Mouse (Mus musculus) intestine, postnatal 0 days (tissue): ENCODE results near the gene Hoxb1. TPM values are rescaled to one million over a fixed set of nuclear protein-coding genes. Genes with fewer than 3 reads are reported as not detected.
A peak's percentile ranks its signal among the peaks of the same experiment; 100 is the strongest.

Experiments
- ATAC-seq: fragments of 200-750 bp; cut with Nextera tagmentation; 2 replicates; pipeline ENCODE4 v1.8.0; 2017; ENCODE audit warnings: mild to moderate bottlenecking, moderate TSS enrichment, moderate library complexity
- H3K27ac ChIP-seq: fragments of 300-500 bp; sonication (generic); 2 replicates; pipeline ENCODE4 v1.5.1; 2014; ENCODE audit warnings: mild to moderate bottlenecking, low read depth, low read length, moderate library complexity
- H3K27me3 ChIP-seq: fragments of 300-500 bp; sonication (generic); replicated peaks from 2 replicates; pipeline ENCODE4 v1.6.1; 2014; ENCODE audit warnings: low read length, mixed read lengths; ENCODE audit not compliant: control insufficient read depth, insufficient read depth
- H3K36me3 ChIP-seq: fragments of 300-500 bp; sonication (generic); 2 replicates; pipeline ENCODE4 v1.6.1; 2014; ENCODE audit warnings: mild to moderate bottlenecking, moderate library complexity; ENCODE audit not compliant: control insufficient read depth, insufficient read depth
- H3K4me1 ChIP-seq: fragments of 300-500 bp; sonication (generic); replicated peaks from 2 replicates; pipeline ENCODE4 v1.6.1; 2014; ENCODE audit warnings: antibody characterized with exemption, low read length, mixed read lengths; ENCODE audit not compliant: control insufficient read depth, insufficient read depth
- H3K4me2 ChIP-seq: fragments of 300-500 bp; sonication (generic); replicated peaks from 2 replicates; pipeline ENCODE4 v1.6.1; 2014; ENCODE audit warnings: low read depth, mild to moderate bottlenecking, moderate library complexity
- H3K4me3 ChIP-seq: fragments of 300-500 bp; sonication (generic); 2 replicates; pipeline ENCODE4 v1.5.1; 2014; ENCODE audit warnings: low read depth, low read length
- H3K9ac ChIP-seq: fragments of 300-500 bp; sonication (generic); 2 replicates; pipeline ENCODE4 v1.6.1; 2014; ENCODE audit warnings: mild to moderate bottlenecking, low read depth, low read length
- H3K9me3 ChIP-seq: fragments of 300-500 bp; sonication (generic); 2 replicates; pipeline ENCODE4 v1.6.1; 2016; ENCODE audit warnings: mixed run types; ENCODE audit not compliant: control insufficient read depth
- CTCF ChIP-seq: sonication (generic); IDR thresholded peaks from 2 replicates; pipeline ENCODE4 v1.5.1; 2016; ENCODE audit warnings: low read depth, mild to moderate bottlenecking, control low read depth, antibody characterized with exemption, moderate library complexity
- WGBS: fragments of 180-500 bp; shearing (Covaris S2); extraction: QIAGEN DNeasy Blood & Tissue Kit; methylation state at CpG from one replicate; pipeline ENCODE4 v1.1.7; 2014; 5-methylcytosine and 5-hydroxymethylcytosine counted together
- polyA plus RNA-seq: library from polyadenylated mRNA; unstranded; fragments of >200 nt; fragmentation: Nextera tagmentation; extraction: Ambion mirVana; gene quantifications from 2 replicates; pipeline ENCODE4 v1.2.1, GENCODE M21; 2015

Hoxb1 gene
- polyA plus RNA-seq, 1 experiment from 2014 or later = not detected

GRCm38 (mm10) chr11:96337026-96337425, 28.5 kb upstream of the Hoxb1 start:
- H3K27me3 ChIP-seq = peaks cover 31% of the 10 kb centered on the region
- WGBS = 59% methylated on average over 6 of the region's 6 CpGs
- H3K4me2 ChIP-seq = no peak overlapping the region
- H3K4me3 ChIP-seq = no peak overlapping the region
- no peak overlapping the region for H3K9ac ChIP-seq
- 0 out of 2 replicates have a peak, but pooled peaks cover 6% of the 10 kb centered on the region for H3K4me1 ChIP-seq
- ATAC-seq = no peak
- H3K36me3 ChIP-seq = no peaks in the 10 kb centered on the region; the same call in 1 of the 2 replicates
- no peaks in the 10 kb centered on the region for H3K9me3 ChIP-seq
- H3K27ac ChIP-seq = no peak overlapping the region
- no peak for TF ChIP-seq CTCF

GRCm38 (mm10) chr11:96338957-96339855, 26.3 kb upstream of the Hoxb1 start:
- Histone ChIP-seq H3K4me3 (no peak overlapping the region), H3K27me3 (peaks cover 22% of the 10 kb centered on the region), H3K27ac (no peak overlapping the region), H3K4me1 (0 out of 2 replicates have a peak, but pooled peaks cover 3% of the 10 kb centered on the region), H3K36me3 (no peaks in the 10 kb centered on the region; the same call in 1 of the 2 replicates), H3K9me3 (no peaks in the 10 kb centered on the region), H3K9ac (no peak overlapping the region; the same call in 1 of the 2 replicates), H3K4me2 (peak overlapping the region; percentile 24; the same call in 1 of the 2 replicates)
- 62% methylated on average over 7 of the region's 7 CpGs for WGBS
- TF ChIP-seq CTCF = no peak
- no peak for ATAC-seq

- H3K36me3 ChIP-seq = no peaks in the 10 kb centered on the region; the same call in 1 of the 2 replicates
- 1% methylated on average over 34 of the region's 36 CpGs for WGBS
- H3K27me3 ChIP-seq = peaks cover 32% of the 10 kb centered on the region
- no peaks in the 10 kb centered on the region for H3K9me3 ChIP-seq
- H3K4me3 ChIP-seq = peak overlapping the region; percentile 44
- H3K9ac ChIP-seq = peak overlapping the region; percentile 43; the same call in 1 of the 2 replicates
- no peak for TF ChIP-seq CTCF
- peak overlapping the region; percentile 75 for H3K27ac ChIP-seq
- peak; percentile 46; the same call in 1 of the 2 replicates for ATAC-seq
- H3K4me1 ChIP-seq = 0 out of 2 replicates have a peak, but pooled peaks cover 3% of the 10 kb centered on the region
- peak overlapping the region; percentile 85 for H3K4me2 ChIP-seq
Observed at GRCm38 (mm10) chr11:96340698-96341365, 24.7 kb upstream of the Hoxb1 start.

GRCm38 (mm10) chr11:96341701-96342575, 23.6 kb upstream of the Hoxb1 start:
- H3K27ac ChIP-seq = peak overlapping the region; percentile 75
- no peaks in the 10 kb centered on the region; the same call in 1 of the 2 replicates for H3K36me3 ChIP-seq
- TF ChIP-seq CTCF = no peak; the same call in 1 of the 2 replicates
- H3K9ac ChIP-seq = peak overlapping the region; percentile 58
- no peaks in the 10 kb centered on the region for H3K9me3 ChIP-seq
- peak overlapping the region; percentile 85 for H3K4me2 ChIP-seq
- no peak for ATAC-seq
- peak overlapping the region; percentile 44 for H3K4me3 ChIP-seq
- peaks cover 7% of the 10 kb centered on the region; the same call in 1 of the 2 replicates for H3K4me1 ChIP-seq
- WGBS = 15% methylated on average over 40 of the region's 40 CpGs
- peaks cover 40% of the 10 kb centered on the region for H3K27me3 ChIP-seq

DNA sequence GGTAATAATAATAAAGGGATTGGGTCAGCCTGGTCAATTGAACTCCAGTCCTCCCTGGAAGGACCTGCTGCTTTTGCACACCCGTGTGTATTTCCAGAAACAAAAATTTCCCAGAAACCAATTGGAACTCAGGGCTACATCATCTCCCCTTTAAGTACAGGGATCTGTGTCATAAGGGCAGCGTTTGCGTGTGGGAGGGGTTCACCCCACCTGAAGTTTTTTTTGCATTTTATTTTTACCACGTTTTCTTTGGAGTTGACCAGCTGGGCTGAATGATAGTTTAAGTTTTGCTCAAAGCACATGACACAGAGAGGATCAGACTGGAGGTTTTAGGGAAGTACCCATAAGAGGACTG, 23.0 kb upstream of the Hoxb1 start:
- no peak for TF ChIP-seq CTCF
- Histone ChIP-seq H3K4me3 (peak overlapping the region; percentile 44; the same call in 1 of the 2 replicates), H3K36me3 (no peaks in the 10 kb centered on the region; the same call in 1 of the 2 replicates), H3K9ac (no peak overlapping the region), H3K4me1 (peaks cover 7% of the 10 kb centered on the region; the same call in 1 of the 2 replicates), H3K9me3 (no peaks in the 10 kb centered on the region), H3K27me3 (peaks cover 40% of the 10 kb centered on the region), H3K27ac (no peak overlapping the region; the same call in 1 of the 2 replicates), H3K4me2 (peak overlapping the region; percentile 85)
- WGBS = 30% methylated on average over 4 of the region's 4 CpGs
- no peak for ATAC-seq
